Mouse (Mus musculus) ES-E14 (cell line): ENCODE measurements at regions not wholly inside any gene's neighbourhood (a gene's known extent, or its start where the extent isn't known, plus 50 kb on each side); places are given as distances from the start of the nearest gene placed in this dataset.

Experiments used
- DNase-seq: peaks from one replicate; pipeline ENCODE4 v3.0.0-alpha.2; 2013; ENCODE audit warnings: low read depth, low spot score
- H3K27ac ChIP-seq: 2 replicates; pipeline ENCODE4 v1.5.1; 2012; ENCODE audit warnings: low read depth, mild to moderate bottlenecking, low read length, moderate library complexity, mixed read lengths; ENCODE audit not compliant: poor library complexity, insufficient read depth, severe bottlenecking
- H3K36me3 ChIP-seq: 2 replicates; pipeline ENCODE4 v1.6.1; 2012; ENCODE audit warnings: mild to moderate bottlenecking, low read length, moderate library complexity, mixed read lengths; ENCODE audit not compliant: control insufficient read depth, poor library complexity, insufficient read depth, severe bottlenecking
- H3K4me1 ChIP-seq, 2 experiments: fragments of 150-350 bp in 1 of 2; sonication (generic) in 1 of 2; 2 replicates each; pipeline ENCODE4 v1.6.1; 2012; ENCODE audit warnings: low read length in 2 of 2, mild to moderate bottlenecking in 1 of 2, mixed read lengths in 1 of 2; ENCODE audit not compliant: control insufficient read depth in 2 of 2, insufficient read depth in 2 of 2, poor library complexity in 1 of 2
- H3K4me3 ChIP-seq, 2 experiments: fragments of 150-350 bp in 1 of 2; sonication (generic) in 1 of 2; 2 replicates each; pipeline ENCODE4 v1.5.1; 2012; ENCODE audit warnings: low read length in 2 of 2, low read depth in 1 of 2, mild to moderate bottlenecking in 1 of 2, mixed read lengths in 1 of 2; ENCODE audit not compliant: insufficient read depth in 1 of 2, poor library complexity in 1 of 2, severe bottlenecking in 1 of 2
- H3K9ac ChIP-seq: 2 replicates; pipeline ENCODE4 v1.6.1; 2012; ENCODE audit warnings: low read depth, mild to moderate bottlenecking, low read length, mixed read lengths; ENCODE audit not compliant: poor library complexity, insufficient read depth, severe bottlenecking
- H3K9me3 ChIP-seq: fragments of 150-350 bp; sonication (generic); 2 replicates; pipeline ENCODE4 v1.6.1; 2012; ENCODE audit warnings: low read depth, mild to moderate bottlenecking, low read length; ENCODE audit not compliant: control insufficient read depth, insufficient read depth
- CHD2 ChIP-seq: IDR thresholded peaks from 2 replicates; pipeline ENCODE4 v1.6.1; 2014; ENCODE audit warnings: mild to moderate bottlenecking, low read depth, low read length, inconsistent platforms
- HCFC1 ChIP-seq: IDR thresholded peaks from 2 replicates; pipeline ENCODE4 v1.6.1; 2012; ENCODE audit warnings: low read length, inconsistent platforms, borderline replicate concordance; ENCODE audit not compliant: insufficient read depth
- MAFK ChIP-seq: IDR thresholded peaks from 2 replicates; pipeline ENCODE4 v1.6.1; 2014; ENCODE audit warnings: mild to moderate bottlenecking, low read depth, low read length, inconsistent platforms; ENCODE audit not compliant: insufficient read depth
- ZC3H11A ChIP-seq: IDR thresholded peaks from 2 replicates; pipeline ENCODE4 v1.6.1; 2012; ENCODE audit warnings: low read depth, mild to moderate bottlenecking, inconsistent platforms, low read length, borderline replicate concordance
- ZNF384 ChIP-seq: IDR thresholded peaks from 2 replicates; pipeline ENCODE4 v1.6.1; 2012; ENCODE audit warnings: low read depth, low read length, inconsistent platforms
- in situ Hi-C, 2 experiments: fragments of 600-800 bp; cut with MboI; formaldehyde crosslinking; loops; one replicate each; pipeline ENCODE4 v1.15.1; 2025; ENCODE audit warnings: low sequenced_read_pairs in 2 of 2, inconsistent platforms in 1 of 2; ENCODE audit not compliant: unreplicated experiment in 2 of 2

- no peak overlapping the region for H3K27ac ChIP-seq
- in situ Hi-C loops, result no loop called here
- no peak for TF ChIP-seq ZC3H11A
- TF ChIP-seq ZNF384, result no peak
- TF ChIP-seq HCFC1, result no peak
- TF ChIP-seq CHD2, result no peak
- TF ChIP-seq MAFK, result no peak
- H3K4me3 ChIP-seq, result no peak overlapping the region
- peaks cover 1 to 11% of the 10 kb centered on the region in 2 experiments; a peak in 1 of 4 replicates for H3K4me1 ChIP-seq
- DNase-seq, result no peak
- no peaks in the 10 kb centered on the region for H3K9me3 ChIP-seq
- no peaks in the 10 kb centered on the region for H3K36me3 ChIP-seq
- H3K9ac ChIP-seq, result no peak overlapping the region
These were observed 126.4 kb downstream of the Adra2a start for GRCm38 (mm10) chr19:54170361-54170760.

- no peak for TF ChIP-seq HCFC1
- no peak for TF ChIP-seq ZNF384
- no peak for TF ChIP-seq CHD2
- TF ChIP-seq ZC3H11A, result no peak
- TF ChIP-seq MAFK, result no peak
- in situ Hi-C loops, result no loop called here
- DNase-seq, result no peak
- no peaks in the 10 kb centered on the region for H3K36me3 ChIP-seq
- H3K9ac ChIP-seq, result no peak overlapping the region
- H3K4me3 ChIP-seq, result no peak overlapping the region
- H3K4me1 ChIP-seq, result peaks cover 1 to 9% of the 10 kb centered on the region in 2 experiments; a peak in 1 of 4 replicates
- no peaks in the 10 kb centered on the region for H3K9me3 ChIP-seq
- H3K27ac ChIP-seq, result no peak overlapping the region
These were observed 130.4 kb downstream of the Adra2a start for GRCm38 (mm10) chr19:54174090-54175055.

- peak; percentile 39 for DNase-seq
- Histone ChIP-seq H3K27ac (no peak overlapping the region), H3K9me3 (no peaks in the 10 kb centered on the region), H3K4me3 (no peak overlapping the region), H3K9ac (no peak overlapping the region), H3K4me1 (peaks cover 0 to 7% of the 10 kb centered on the region in 2 experiments; a peak in 1 of 4 replicates), H3K36me3 (no peaks in the 10 kb centered on the region)
- TF ChIP-seq CHD2, result no peak
- TF ChIP-seq ZNF384, result no peak
- TF ChIP-seq MAFK, result no peak
- TF ChIP-seq HCFC1, result no peak
- TF ChIP-seq ZC3H11A, result no peak
- in situ Hi-C loops, result no loop called here
These were observed 131.8 kb downstream of the Adra2a start for GRCm38 (mm10) chr19:54175766-54176165.

GRCm38 (mm10) chr19:54177491-54177890, 133.5 kb downstream of the Adra2a start:
- Histone ChIP-seq H3K36me3 (no peaks in the 10 kb centered on the region), H3K9me3 (no peaks in the 10 kb centered on the region), H3K27ac (no peak overlapping the region), H3K9ac (no peak overlapping the region), H3K4me1 (no peaks in the 10 kb centered on the region), H3K4me3 (no peak overlapping the region)
- in situ Hi-C loops, result no loop called here
- TF ChIP-seq HCFC1 (no peak), ZNF384 (no peak), CHD2 (no peak), MAFK (no peak), ZC3H11A (no peak)
- no peak for DNase-seq

GRCm38 (mm10) chr19:54200407-54200806, 156.5 kb downstream of the Adra2a start:
- Histone ChIP-seq H3K4me3 (no peak overlapping the region), H3K36me3 (no peaks in the 10 kb centered on the region), H3K9me3 (no peaks in the 10 kb centered on the region), H3K4me1 (no peaks in the 10 kb centered on the region), H3K27ac (no peak overlapping the region), H3K9ac (no peak overlapping the region)
- TF ChIP-seq ZNF384 (no peak), HCFC1 (no peak), CHD2 (no peak), MAFK (no peak), ZC3H11A (no peak)
- in situ Hi-C loops, result no loop called here
- DNase-seq, result no peak
